ENCODE assay signal across 8 mouse cellular contexts in genomic region chr1:93236545-93236924, GRCm38 (mm10). TPM values are rescaled to one million over a fixed set of nuclear protein-coding genes. Genes with fewer than 3 reads are reported as not detected.
A peak's percentile ranks its signal among the peaks of the same experiment; 100 is the strongest.
DNase-seq lines count a peak whose midpoint lies in the region; ATAC-seq lines count a peak whose summit lies in the region.

No protein-coding gene starts in this region.

- H3K9ac ChIP-seq in kidney, embryonic 14.5 days (ENCODE audit: low read depth, low read length), result peak overlapping the region; percentile 62
- no peak overlapping the region for H3K9ac ChIP-seq in liver, embryonic 15.5 days

- H3K27ac ChIP-seq in kidney, embryonic 14.5 days (ENCODE audit: low read depth, low read length), result no peak overlapping the region
- H3K27ac ChIP-seq in liver, embryonic 15.5 days (replicated peaks), result no peak overlapping the region

- H3K4me1 ChIP-seq in kidney, embryonic 14.5 days (ENCODE audit: control insufficient read depth, insufficient read depth, low read length), result peaks cover 42% of the 10 kb centered on the region
- peaks cover 4% of the 10 kb centered on the region; the same call in 1 of the 2 replicates for H3K4me1 ChIP-seq in liver, embryonic 15.5 days (replicated peaks)

- H3K36me3 ChIP-seq in kidney, embryonic 14.5 days (ENCODE audit: control insufficient read depth, insufficient read depth, low read length), result no peaks in the 10 kb centered on the region
- no peaks in the 10 kb centered on the region for H3K36me3 ChIP-seq in liver, embryonic 15.5 days (replicated peaks)
- no peaks in the 10 kb centered on the region for H3K36me3 ChIP-seq in splenic B cell, adult 2 months (ENCODE audit: control insufficient read depth, insufficient read depth, low read length, poor library complexity, severe bottlenecking)

- peak overlapping the region; percentile 49 for H3K4me3 ChIP-seq in kidney, embryonic 14.5 days (ENCODE audit: low read length)
- peak overlapping the region; percentile 48 for H3K4me3 ChIP-seq in liver, embryonic 15.5 days (replicated peaks)

- ATAC-seq in kidney, embryonic 14.5 days (ENCODE audit: low FRiP score, low TSS enrichment), result peak; percentile 16
- 0 out of 2 replicates have a peak, but pooled peaks have one; percentile 14 for ATAC-seq in granulocyte monocyte progenitor cell, adult 5-6 weeks (replicated peaks; ENCODE audit: poor library complexity, severe bottlenecking)
- no peak for ATAC-seq in liver, embryonic 15.5 days (ENCODE audit: insufficient read depth)

- 9% methylated on average over 3 of the region's 3 CpGs for WGBS in kidney, embryonic 14.5 days
- WGBS in liver, embryonic 15.5 days (ENCODE audit: insufficient replicate concordance), result 10% methylated on average over 3 of the region's 3 CpGs

- H3K9me3 ChIP-seq in kidney, embryonic 14.5 days (ENCODE audit: control insufficient read depth, low read length), result no peaks in the 10 kb centered on the region
- no peaks in the 10 kb centered on the region for H3K9me3 ChIP-seq in liver, embryonic 15.5 days (replicated peaks)

- 0 out of 2 replicates have a peak, but pooled peaks cover 3% of the 10 kb centered on the region for H3K27me3 ChIP-seq in kidney, embryonic 14.5 days (ENCODE audit: control insufficient read depth, insufficient read depth, low read length)
- H3K27me3 ChIP-seq in liver, embryonic 15.5 days, result peaks cover 56% of the 10 kb centered on the region
- H3K27me3 ChIP-seq in splenic B cell, adult 2 months (ENCODE audit: control insufficient read depth, insufficient read depth, low read length, poor library complexity, severe bottlenecking), result no peaks in the 10 kb centered on the region; the same call in 1 of the 2 replicates

- H3K4me2 ChIP-seq in kidney, embryonic 14.5 days (replicated peaks; ENCODE audit: low read depth, low read length), result peak overlapping the region; percentile 100
- peak overlapping the region; percentile 77 for H3K4me2 ChIP-seq in liver, embryonic 15.5 days

- DNase-seq in kidney, adult 11 months, result no peak
- DNase-seq in adipocyte (ENCODE audit: low spot score), result peak; percentile 62
- peak; percentile 7 for DNase-seq in splenic B cell, adult 2 months (ENCODE audit: low read depth, low spot score)
- DNase-seq in urinary bladder, adult 18-20 months (ENCODE audit: low spot score in 2 of 2), result no peak
- no peak for DNase-seq in c-Kit-positive CD71-positive TER-119-positive erythroid progenitor cells, embryonic 14.5 days (ENCODE audit: low spot score)

RNA-seq across cellular contexts. Expression of gene Sned1, which starts 0.9 kb away (rescaled TPM):
- 8.6 and 17.9 TPM in 2 replicates for polyA plus RNA-seq in kidney, embryonic 14.5 days (2014; fragmentation: Nextera tagmentation; extraction: Ambion mirVana)
- total RNA-seq in granulocyte monocyte progenitor cell, adult 5-6 weeks (2014; fragmentation: Nextera tagmentation), result 0.30 and 0.70 TPM in 2 replicates
- 0.05 and 0.13 TPM in 2 replicates for total RNA-seq in granulocyte monocyte progenitor cell, adult 5-6 weeks (2017)
- polyA plus RNA-seq in liver, embryonic 15.5 days (2015; fragmentation: Nextera tagmentation; extraction: Ambion mirVana), result 0.21 and 0.30 TPM in 2 replicates

Comparison
In these comparisons a context has a peak if more than half of its experiments do, and no peak if none do; other contexts are left out.
1. DNase-seq: peak in adipocyte (single experiment) and splenic B cell, adult 2 months (single experiment); none in kidney, adult 11 months (single experiment), urinary bladder, adult 18-20 months (0 of 2) and c-Kit-positive CD71-positive TER-119-positive erythroid progenitor cells, embryonic 14.5 days (single experiment).